Mouse (Mus musculus): ENCODE data around the gene Mdfic. TPM values are rescaled to one million over a fixed set of nuclear protein-coding genes. Genes with fewer than 3 reads are reported as not detected.
"Not testable (repeated sequence)": the region's sequence is repeated elsewhere in the genome, so short reads cannot be mapped to it uniquely, and the experiment has no call there.

The Mdfic gene
- 1 to 10 TPM; 3.3 to 4.0 TPM for total RNA-seq (2021)

- DNase-seq (ENCODE audit: extremely low spot score in 1 of 2, low spot score in 1 of 2) = peak in 1 of 2 experiments; percentile 13
Observed at GRCm38 (mm10) chr6:15720461-15720817, at the start of gene Mdfic. TSS of gene Mdfic (plus strand) at chr6:15720661.

DNA sequence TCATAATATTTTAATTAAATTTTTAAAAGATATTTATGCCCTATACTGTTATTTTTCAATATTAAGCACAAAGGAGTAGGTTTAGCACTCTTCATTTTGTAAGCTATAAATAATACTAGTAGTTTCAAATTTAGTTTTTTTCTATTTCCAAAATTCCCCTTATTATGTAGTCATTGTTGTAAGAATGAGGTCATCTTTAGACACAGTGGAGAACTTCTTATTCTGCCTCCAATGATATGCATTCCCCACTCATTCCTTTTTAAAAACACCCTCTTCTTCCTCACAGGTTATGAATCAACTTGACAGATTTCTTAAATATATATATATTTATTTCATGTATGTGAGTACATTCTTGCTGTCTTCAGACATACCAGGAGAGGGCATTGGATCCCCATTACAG is 49.1 kb upstream of the Mdfic start:
- no peak for DNase-seq (ENCODE audit: extremely low spot score in 1 of 2, low spot score in 1 of 2)

DNA sequence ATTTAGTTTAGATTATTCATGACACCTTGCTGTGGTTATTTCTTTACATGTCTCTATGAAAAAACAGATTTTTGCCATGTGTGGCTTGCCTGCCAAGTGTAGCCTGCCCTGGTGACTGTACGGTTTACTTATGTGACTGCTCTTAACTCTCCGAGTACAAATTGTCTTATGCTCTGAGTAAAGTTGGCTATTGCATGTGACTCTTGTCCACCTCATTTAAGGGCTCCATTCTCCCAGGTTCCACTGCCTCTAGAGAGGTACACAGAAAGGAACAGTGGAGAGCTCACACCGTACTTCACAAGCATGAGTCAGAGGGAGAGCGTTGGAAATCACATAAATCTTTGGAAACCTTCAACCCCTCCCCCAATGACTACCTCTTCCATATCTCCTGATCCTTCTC is 10.4 kb upstream of the Mdfic start:
- DNase-seq (ENCODE audit: extremely low spot score in 1 of 2, low spot score in 1 of 2) = no peak

GRCm38 (mm10) chr6:15710706-15711105 is 9.8 kb upstream of the Mdfic start:
- no peak for DNase-seq (ENCODE audit: extremely low spot score in 1 of 2, low spot score in 1 of 2)

GRCm38 (mm10) chr6:15712860-15713385 is 7.5 kb upstream of the Mdfic start:
- DNase-seq (ENCODE audit: extremely low spot score in 1 of 2, low spot score in 1 of 2) = no peak

- not testable (repeated sequence) for DNase-seq (ENCODE audit: extremely low spot score in 1 of 2, low spot score in 1 of 2)
Observed at GRCm38 (mm10) chr6:15714036-15714435, 6.4 kb upstream of the Mdfic start.

- no peak for DNase-seq (ENCODE audit: extremely low spot score in 1 of 2, low spot score in 1 of 2)
Observed at GRCm38 (mm10) chr6:15714996-15715844, 5.2 kb upstream of the Mdfic start.

- no peak for DNase-seq (ENCODE audit: extremely low spot score in 1 of 2, low spot score in 1 of 2)
Observed at GRCm38 (mm10) chr6:15719919-15720318, 542 bp upstream of the Mdfic start.

GRCm38 (mm10) chr6:15720818-15721715 is 606 bp downstream of the Mdfic start:
- peak; percentile 5 to 9 for DNase-seq (ENCODE audit: extremely low spot score in 1 of 2, low spot score in 1 of 2)

DNA sequence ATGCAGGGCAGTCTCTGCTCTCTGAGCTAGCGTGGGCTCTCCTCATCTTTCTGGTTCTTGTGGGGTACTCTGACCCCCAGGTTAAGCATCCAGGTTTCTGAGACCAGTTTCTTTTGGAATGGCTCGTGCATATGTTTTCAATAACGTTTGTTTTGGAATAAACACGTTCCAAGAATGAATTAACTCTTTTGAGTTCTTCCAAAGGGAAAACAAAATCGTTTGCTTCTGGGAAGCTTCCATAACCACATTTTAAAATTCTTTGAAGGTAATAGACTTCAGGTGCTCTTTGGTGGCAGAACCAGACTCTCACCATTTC is 1.2 kb downstream of the Mdfic start:
- no peak for DNase-seq (ENCODE audit: extremely low spot score in 1 of 2, low spot score in 1 of 2)

- DNase-seq (ENCODE audit: extremely low spot score in 1 of 2, low spot score in 1 of 2) = not testable (repeated sequence)
Observed at GRCm38 (mm10) chr6:15722631-15723030, 2.2 kb downstream of the Mdfic start.

- no peak for DNase-seq (ENCODE audit: extremely low spot score in 1 of 2, low spot score in 1 of 2)
Observed at GRCm38 (mm10) chr6:15724304-15724703, 3.8 kb downstream of the Mdfic start.

GRCm38 (mm10) chr6:15726422-15726821 is 6.0 kb downstream of the Mdfic start:
- DNase-seq (ENCODE audit: extremely low spot score in 1 of 2, low spot score in 1 of 2) = no peak

DNA sequence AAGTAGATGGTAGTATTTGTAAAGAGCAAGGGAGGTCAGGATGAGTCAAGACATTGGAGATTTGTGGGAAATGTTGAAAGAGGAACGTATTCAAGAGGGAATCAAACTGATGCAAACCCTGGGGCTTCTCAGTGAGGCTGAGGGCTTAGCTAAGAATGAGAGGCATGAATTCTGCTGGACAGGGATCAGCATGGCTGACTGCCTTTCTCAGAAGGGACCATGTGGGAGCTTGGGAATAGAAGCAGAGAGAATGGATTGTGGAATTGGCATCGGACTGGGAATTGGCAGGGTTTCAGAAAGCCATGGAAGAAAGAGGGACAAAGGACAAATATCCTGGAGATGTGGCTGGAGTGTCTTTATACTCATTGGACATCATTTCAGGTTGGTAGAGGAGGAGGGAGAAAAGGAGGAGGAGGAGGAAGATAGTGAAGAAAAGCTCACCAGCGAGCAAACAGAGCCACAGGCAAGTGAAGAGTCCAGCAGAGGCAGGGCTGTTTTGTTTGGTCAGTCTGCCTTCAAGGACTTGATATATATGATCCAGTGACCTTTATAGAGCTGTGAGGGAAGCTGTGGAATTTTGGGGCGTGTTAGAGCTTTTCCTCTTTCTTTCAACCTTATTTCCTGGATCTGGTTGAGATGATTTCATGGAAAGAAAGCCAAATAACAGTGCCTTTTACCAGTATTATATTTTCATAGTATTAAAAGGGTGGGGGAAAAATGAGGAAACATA is 7.4 kb downstream of the Mdfic start:
- DNase-seq (ENCODE audit: extremely low spot score in 1 of 2, low spot score in 1 of 2) = no peak

GRCm38 (mm10) chr6:15728844-15729577 is 8.6 kb downstream of the Mdfic start:
- no peak for DNase-seq (ENCODE audit: extremely low spot score in 1 of 2, low spot score in 1 of 2)

GRCm38 (mm10) chr6:15730258-15730657 is 9.8 kb downstream of the Mdfic start:
- no peak for DNase-seq (ENCODE audit: extremely low spot score in 1 of 2, low spot score in 1 of 2)

GRCm38 (mm10) chr6:15730666-15731065 is 10.2 kb downstream of the Mdfic start:
- DNase-seq (ENCODE audit: extremely low spot score in 1 of 2, low spot score in 1 of 2) = no peak

- DNase-seq (ENCODE audit: extremely low spot score in 1 of 2, low spot score in 1 of 2) = no peak
Observed at GRCm38 (mm10) chr6:15731452-15731851, 11.0 kb downstream of the Mdfic start.

GRCm38 (mm10) chr6:15737312-15737911 is 17.0 kb downstream of the Mdfic start:
- DNase-seq (ENCODE audit: extremely low spot score in 1 of 2, low spot score in 1 of 2) = no peak

Measured in layer of hippocampus, postnatal 25 days (tissue).